Mouse (Mus musculus) E14TG2a.4 (cell line): ENCODE measurements around the gene Coro1c.

Source experiments
- CTCF ChIP-seq: conservative IDR thresholded peaks from 2 replicates; pipeline ENCODE4 v1.5.1; 2014; ENCODE audit warnings: low read length
- NANOG ChIP-seq: IDR thresholded peaks from 2 replicates; pipeline ENCODE4 v1.6.1; 2014; ENCODE audit warnings: borderline replicate concordance, low read length, mixed read lengths
- POU5F1 ChIP-seq: IDR thresholded peaks from 2 replicates; pipeline ENCODE4 v1.6.1; 2014; ENCODE audit warnings: low read length, borderline replicate concordance

GRCm38 (mm10) chr5:113830292-113830643, 78.3 kb downstream of the Coro1c start:
- TF ChIP-seq CTCF, result no peak
- no peak for TF ChIP-seq NANOG
- no peak for TF ChIP-seq POU5F1
